Mouse (Mus musculus) neural tube, embryonic 15.5 days (tissue): ENCODE data around the gene Nudt15. TPM values are rescaled to one million over a fixed set of nuclear protein-coding genes. Genes with fewer than 3 reads are reported as not detected.

ENCODE experiments used
- polyA plus RNA-seq: library from polyadenylated mRNA; unstranded; fragments of >200 nt; fragmentation: Nextera tagmentation; extraction: Ambion mirVana; gene quantifications from 2 replicates; pipeline ENCODE4 v1.2.1, GENCODE M21; 2015

Nudt15 gene
- polyA plus RNA-seq, 1 experiment from 2014 or later, result 8.5 TPM

Other genes with a start within 250 kb of the Nudt15 start
- gene Rb1, start 222.4 kb downstream of the Nudt15 start, polyA plus RNA-seq, result 20.3 and 25.4 TPM in 2 replicates
- gene Itm2b, start 163.0 kb downstream of the Nudt15 start, polyA plus RNA-seq, result 763 and 813 TPM in 2 replicates
- gene Med4, start 38.2 kb downstream of the Nudt15 start, polyA plus RNA-seq, result 79.9 and 81.6 TPM in 2 replicates
- gene Sucla2, start 22.9 kb downstream of the Nudt15 start, polyA plus RNA-seq, result 139 and 140 TPM in 2 replicates
- not detected in 2 replicates for gene Gm21750, start 113.0 kb upstream of the Nudt15 start, polyA plus RNA-seq